Mouse (Mus musculus): Measurements from ENCODE around the gene Trim13.
"Not testable (repeated sequence)": the region's sequence is repeated elsewhere in the genome, so short reads cannot be mapped to it uniquely, and the experiment has no call there.

The Trim13 gene

GRCm38 (mm10) chr14:61597968-61598367 is at the start of gene Trim13:
TSS of gene Trim13 (plus strand) at chr14:61598247.
- DNase-seq (ENCODE audit: low spot score in 2 of 2) = no peak

- no peak for DNase-seq (ENCODE audit: low spot score in 2 of 2)
Observed at GRCm38 (mm10) chr14:61548614-61549013, 49.4 kb upstream of the Trim13 start.

- DNase-seq (ENCODE audit: low spot score in 2 of 2) = no peak
Observed at GRCm38 (mm10) chr14:61555931-61556288, 42.1 kb upstream of the Trim13 start.

- DNase-seq (ENCODE audit: low spot score in 2 of 2) = peak; percentile 96 to 97
Observed at GRCm38 (mm10) chr14:61556289-61557147, 41.5 kb upstream of the Trim13 start, which contains the start of gene Spryd7. TSS of gene Spryd7 (minus strand) at chr14:61556886.

GRCm38 (mm10) chr14:61558901-61559300 is 39.1 kb upstream of the Trim13 start:
- DNase-seq (ENCODE audit: low spot score in 2 of 2) = no peak

GRCm38 (mm10) chr14:61559856-61560255 is 38.2 kb upstream of the Trim13 start:
- no peak for DNase-seq (ENCODE audit: low spot score in 2 of 2)

GRCm38 (mm10) chr14:61566211-61566610 is 31.8 kb upstream of the Trim13 start:
- DNase-seq (ENCODE audit: low spot score in 2 of 2) = not testable (repeated sequence)

- DNase-seq (ENCODE audit: low spot score in 2 of 2) = no peak
Observed at GRCm38 (mm10) chr14:61569344-61569743, 28.7 kb upstream of the Trim13 start.

GRCm38 (mm10) chr14:61571366-61571765 is 26.7 kb upstream of the Trim13 start:
- DNase-seq (ENCODE audit: low spot score in 2 of 2) = peak; percentile 52 to 78

GRCm38 (mm10) chr14:61572131-61572530 is 25.9 kb upstream of the Trim13 start:
- DNase-seq (ENCODE audit: low spot score in 2 of 2) = no peak

- DNase-seq (ENCODE audit: low spot score in 2 of 2) = no peak
Observed at GRCm38 (mm10) chr14:61575066-61575465, 23.0 kb upstream of the Trim13 start.

- DNase-seq (ENCODE audit: low spot score in 2 of 2) = no peak
Observed at GRCm38 (mm10) chr14:61575941-61576340, 22.1 kb upstream of the Trim13 start.

- no peak for DNase-seq (ENCODE audit: low spot score in 2 of 2)
Observed at GRCm38 (mm10) chr14:61589288-61590065, 8.6 kb upstream of the Trim13 start.

- DNase-seq (ENCODE audit: low spot score in 2 of 2) = no peak
Observed at GRCm38 (mm10) chr14:61596719-61597426, 1.2 kb upstream of the Trim13 start.

- peak; percentile 74 to 82 for DNase-seq (ENCODE audit: low spot score in 2 of 2)
Observed at GRCm38 (mm10) chr14:61599057-61599806, 1.2 kb downstream of the Trim13 start.

- DNase-seq (ENCODE audit: low spot score in 2 of 2) = no peak
Observed at GRCm38 (mm10) chr14:61601348-61601747, 3.3 kb downstream of the Trim13 start.

GRCm38 (mm10) chr14:61603069-61603755 is 5.2 kb downstream of the Trim13 start:
- DNase-seq (ENCODE audit: low spot score in 2 of 2) = no peak

GRCm38 (mm10) chr14:61604081-61604480 is 6.0 kb downstream of the Trim13 start:
- no peak for DNase-seq (ENCODE audit: low spot score in 2 of 2)

- DNase-seq (ENCODE audit: low spot score in 2 of 2) = not testable (repeated sequence)
Observed at GRCm38 (mm10) chr14:61606088-61606487, 8.0 kb downstream of the Trim13 start.

- DNase-seq (ENCODE audit: low spot score in 2 of 2) = no peak
Observed at GRCm38 (mm10) chr14:61607157-61607556, 9.1 kb downstream of the Trim13 start, which contains the start of gene Kcnrg. TSS of gene Kcnrg (plus strand) at chr14:61607457.

GRCm38 (mm10) chr14:61611766-61612165 is 13.7 kb downstream of the Trim13 start:
- no peak for DNase-seq (ENCODE audit: low spot score in 2 of 2)

Measured in frontal cortex, postnatal 14 days (tissue).